Mouse (Mus musculus) testis, adult 2 months (tissue): Measurements from ENCODE around the gene B3galt5.

Experiments
- CTCF ChIP-seq: fragments of 200-500 bp; IDR thresholded peaks from 2 replicates; pipeline ENCODE4 v1.5.1; 2012; ENCODE audit warnings: low read depth, mild to moderate bottlenecking, inconsistent platforms, low read length, moderate library complexity; ENCODE audit not compliant: control insufficient read depth, insufficient read depth, insufficient replicate concordance
- POLR2A ChIP-seq: fragments of 200-500 bp; IDR thresholded peaks from 2 replicates; pipeline ENCODE4 v1.6.1; 2012; ENCODE audit warnings: low read depth, mild to moderate bottlenecking, inconsistent platforms, low read length, moderate library complexity; ENCODE audit not compliant: control insufficient read depth

DNA sequence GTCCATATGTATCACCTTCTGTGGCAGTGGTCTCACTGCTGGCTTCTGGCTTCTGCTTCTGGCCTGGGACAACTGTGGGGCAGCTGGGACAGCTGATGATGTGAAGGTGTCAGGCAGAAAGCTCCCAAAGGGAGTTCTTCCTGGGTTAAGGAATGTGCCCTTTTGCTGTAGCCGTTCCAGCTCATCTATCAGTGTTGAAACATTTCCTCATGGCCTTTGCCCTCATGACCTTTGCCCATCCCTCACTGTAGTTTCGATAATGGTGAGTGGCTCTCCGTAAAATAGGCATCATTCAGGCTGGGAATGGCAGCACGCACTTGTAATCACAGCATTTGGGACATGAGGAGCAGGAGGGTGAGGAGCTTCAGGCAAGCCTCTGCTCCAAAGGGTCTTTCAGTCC is 127.3 kb downstream of the B3galt5 start:
- no peak for TF ChIP-seq CTCF
- no peak for TF ChIP-seq POLR2A
